Mouse (Mus musculus): ENCODE data around the gene Gabrb2. TPM values are rescaled to one million over a fixed set of nuclear protein-coding genes. Genes with fewer than 3 reads are reported as not detected.

Gene Gabrb2
- 100 to 1,000 TPM; 122 to 131 TPM for total RNA-seq (2021)

DNA sequence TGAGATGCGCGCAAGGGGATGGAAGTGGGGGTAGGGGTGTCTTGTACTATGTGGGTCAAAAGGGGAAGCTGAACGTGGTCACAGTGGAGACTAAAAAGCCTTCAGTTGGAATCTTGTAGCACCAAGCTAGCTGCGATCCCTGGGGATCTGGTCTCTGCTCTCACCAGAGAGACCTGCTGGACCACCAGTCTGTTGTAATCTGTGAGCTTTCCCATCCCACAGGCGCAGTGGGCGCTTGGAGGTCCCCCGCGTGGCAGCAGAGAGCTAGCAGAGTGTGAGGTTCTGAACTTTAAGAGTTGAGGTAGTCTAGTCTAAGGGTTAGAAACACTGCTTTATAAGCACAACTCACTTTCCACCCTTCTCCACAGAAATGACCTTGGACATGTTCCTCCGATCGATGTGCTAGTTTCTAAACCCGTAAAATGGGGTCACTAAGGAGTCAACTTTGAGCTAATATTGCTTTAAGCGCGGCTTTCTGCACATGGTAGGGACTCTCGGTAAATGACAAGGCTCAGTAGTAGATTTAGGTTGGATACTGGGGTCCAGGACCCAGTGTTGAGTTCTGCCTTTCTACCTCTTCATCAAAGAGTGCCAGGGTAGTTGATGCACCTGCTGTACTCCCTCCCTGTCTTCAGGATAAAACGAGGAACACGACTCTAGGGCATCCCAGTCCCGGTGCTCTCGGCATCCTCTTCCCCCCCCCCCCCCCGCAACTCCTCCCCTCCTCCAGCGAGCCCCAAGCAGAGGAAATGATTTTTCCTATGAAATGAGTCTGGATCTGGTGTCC lies at the start of gene Gabrb2:
Gene Gabrb2, plus strand, starts transcription at position 762 of the 787 bp plus-strand sequence.
- intact Hi-C loops (cut with DNase I): loop anchor here (2.0 kb wide), 1 partner anchor 238 kb away; no protein-coding TSS in a partner anchor
- DNase-seq: peak; percentile 13

GRCm38 (mm10) chr11:42378983-42379382 lies 40.6 kb upstream of the Gabrb2 start:
- no peak for DNase-seq
- intact Hi-C loops (cut with DNase I): no loop called here

DNA sequence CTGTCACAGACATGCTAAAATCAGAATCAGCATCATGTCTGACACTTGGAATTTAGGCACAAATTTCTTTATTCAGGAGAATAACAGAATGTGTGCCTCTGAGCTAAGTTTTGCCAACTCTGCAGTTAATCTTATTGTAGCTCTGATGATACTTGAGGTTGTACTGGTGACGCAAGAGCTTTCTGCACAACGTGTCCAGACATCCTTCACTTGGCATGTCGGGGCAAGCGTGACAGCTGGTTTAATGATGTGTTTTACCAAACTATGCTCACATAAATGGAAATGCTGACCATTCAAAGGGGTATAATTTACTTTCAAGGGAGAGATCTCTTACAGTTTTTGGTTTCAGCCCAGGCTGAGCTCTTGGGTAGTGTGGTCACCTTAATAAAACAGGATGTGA lies 33.1 kb upstream of the Gabrb2 start:
- DNase-seq: no peak
- intact Hi-C loops (cut with DNase I): no loop called here

DNA sequence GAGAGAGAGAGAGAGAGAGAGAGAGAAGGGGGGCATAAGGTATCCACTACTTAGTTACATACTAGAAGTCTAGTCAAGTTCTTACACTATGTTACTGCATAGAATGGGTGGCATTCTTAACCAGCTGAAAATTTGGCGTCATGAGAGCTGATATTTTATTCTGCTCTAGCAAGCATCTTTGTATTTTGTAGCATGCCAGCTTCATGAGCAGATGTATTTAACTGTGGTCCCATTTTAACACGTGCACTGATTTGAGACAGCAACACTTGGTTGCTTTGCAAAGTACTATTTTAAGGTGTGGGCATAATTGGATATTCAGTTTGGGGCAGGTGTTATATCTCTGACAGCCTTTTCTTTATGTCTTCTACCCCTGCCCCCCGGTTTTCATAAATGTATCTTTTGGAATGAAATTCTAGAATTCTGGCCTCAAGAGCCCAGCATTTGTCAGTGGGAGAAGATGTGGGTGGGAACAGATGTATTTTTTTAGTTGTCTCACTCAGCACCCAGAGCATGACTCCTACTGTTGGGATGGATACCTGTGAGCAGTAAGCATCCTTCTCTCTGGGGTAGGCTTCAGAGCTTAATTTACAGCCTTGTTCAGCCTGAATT lies 28.8 kb upstream of the Gabrb2 start:
- intact Hi-C loops (cut with DNase I): no loop called here
- DNase-seq: no peak

DNA sequence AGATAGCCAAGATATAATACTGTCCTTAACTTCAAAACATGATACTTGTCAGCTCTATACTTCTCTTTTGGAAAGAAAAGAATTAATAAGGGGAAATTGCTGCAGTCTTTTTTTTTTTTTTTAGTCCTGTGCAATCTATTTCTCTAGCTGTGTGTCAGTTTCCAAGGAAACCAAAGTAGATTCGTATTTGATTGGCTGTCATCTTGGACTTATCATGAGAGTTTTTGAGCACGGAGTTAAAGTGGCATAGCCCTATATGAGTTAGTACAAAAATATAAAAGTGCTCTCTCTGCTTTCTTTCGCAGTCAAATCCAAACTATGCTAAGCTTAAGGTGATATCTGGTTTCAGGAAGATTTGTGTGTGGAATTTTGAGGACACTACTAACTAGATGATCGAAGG lies 26.1 kb upstream of the Gabrb2 start:
- intact Hi-C loops (cut with DNase I): no loop called here
- no peak for DNase-seq

GRCm38 (mm10) chr11:42419791-42420633 lies 455 bp downstream of the Gabrb2 start:
- peak; percentile 68 for DNase-seq
- intact Hi-C loops (cut with DNase I): loop anchor here (2.0 to 10.0 kb wide), 5 partner anchors 239 to 1635 kb away; no protein-coding TSS in a partner anchor

DNA sequence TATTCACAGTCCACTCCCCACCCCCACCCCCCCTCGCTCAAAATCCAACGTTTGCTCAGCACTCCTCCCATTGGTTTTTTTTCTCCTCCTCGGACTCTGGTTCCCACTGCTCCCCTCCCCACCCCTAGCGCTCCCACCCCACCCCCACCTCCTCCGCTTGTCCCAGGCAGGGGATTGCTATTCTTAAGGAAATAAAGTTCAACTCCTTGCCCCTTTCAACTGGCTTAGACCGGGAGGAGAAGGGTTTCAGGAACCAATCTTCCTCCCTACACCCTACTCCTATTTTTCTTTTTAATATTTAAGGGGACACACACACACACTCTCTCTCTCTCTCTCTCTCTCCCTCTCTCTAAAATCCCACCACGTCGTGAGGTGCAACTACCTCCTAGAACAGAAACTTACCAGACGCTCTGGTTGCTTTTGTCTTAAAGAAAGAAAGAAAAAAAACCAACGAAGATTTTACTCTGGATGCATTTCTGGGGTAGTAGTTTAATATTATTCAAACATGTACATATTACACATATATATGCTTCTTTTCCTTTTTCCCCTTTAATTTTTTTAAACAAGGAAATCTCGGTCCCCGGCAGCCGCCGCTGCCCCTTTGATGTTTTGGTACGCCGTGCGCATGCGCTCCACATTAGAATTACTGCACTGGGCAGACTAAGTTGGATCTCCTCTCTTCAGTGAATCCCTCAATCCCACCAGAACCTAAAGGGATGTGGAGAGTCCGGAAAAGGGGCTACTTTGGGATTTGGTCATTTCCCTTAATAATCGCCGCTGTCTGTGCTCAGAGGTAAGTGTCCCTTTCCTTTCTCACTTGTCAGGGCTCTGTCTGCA lies 1.3 kb downstream of the Gabrb2 start:
- intact Hi-C loops (cut with DNase I): loop anchor here (5.0 to 10.0 kb wide), 4 partner anchors 844 to 1636 kb away; no protein-coding TSS in a partner anchor
- peak; percentile 71 for DNase-seq

- intact Hi-C loops (cut with DNase I): loop anchor here (5.0 to 10.0 kb wide), 4 partner anchors 842 to 1638 kb away; no protein-coding TSS in a partner anchor
Measured at GRCm38 (mm10) chr11:42423231-42423630, 3.7 kb downstream of the Gabrb2 start.

GRCm38 (mm10) chr11:42431495-42431894 lies 11.9 kb downstream of the Gabrb2 start:
- intact Hi-C loops (cut with DNase I): no loop called here
- no peak for DNase-seq

More at GRCm38 (mm10) chr11:42423231-42423630, 3.7 kb downstream of the Gabrb2 start:
- DNase-seq: peak; percentile 69

DNA sequence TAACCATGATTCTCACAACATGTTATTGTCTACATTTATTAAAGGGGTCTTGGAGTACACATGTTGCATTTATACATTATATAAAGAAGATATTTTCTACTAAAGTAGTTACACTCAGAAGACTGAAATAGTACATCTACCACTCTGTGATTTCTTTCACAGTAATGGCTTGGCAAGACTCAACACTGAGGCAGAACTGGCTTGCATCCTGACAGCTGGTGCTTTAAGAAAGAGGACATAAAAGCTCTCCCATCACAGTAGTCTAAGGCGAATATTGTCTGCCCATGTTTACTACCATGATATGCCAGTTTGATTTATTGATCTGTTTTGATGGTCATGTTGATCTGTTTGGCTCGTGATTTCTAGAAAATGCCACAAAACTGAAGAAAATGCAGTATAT lies 19.4 kb downstream of the Gabrb2 start:
- no peak for DNase-seq
- intact Hi-C loops (cut with DNase I): no loop called here

DNA sequence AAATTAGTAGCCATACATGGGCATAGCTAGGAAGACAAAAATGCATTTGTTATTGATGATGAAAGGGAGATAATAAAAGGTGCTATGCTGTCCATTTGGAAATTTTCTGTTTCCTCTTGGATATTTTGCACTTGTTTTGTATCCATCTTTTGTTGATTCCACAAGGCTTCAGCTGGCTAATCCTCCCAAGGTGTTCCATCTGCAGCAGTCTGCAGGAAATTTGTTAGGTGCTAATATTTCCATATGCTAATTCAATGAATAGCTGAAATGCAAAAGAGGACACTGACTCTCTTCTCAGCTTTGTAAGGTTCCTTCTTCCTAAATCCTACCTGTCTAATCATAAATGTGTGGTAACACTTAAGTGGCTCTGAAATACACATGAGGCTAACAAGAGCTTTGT lies 24.1 kb downstream of the Gabrb2 start:
- no peak for DNase-seq

DNA sequence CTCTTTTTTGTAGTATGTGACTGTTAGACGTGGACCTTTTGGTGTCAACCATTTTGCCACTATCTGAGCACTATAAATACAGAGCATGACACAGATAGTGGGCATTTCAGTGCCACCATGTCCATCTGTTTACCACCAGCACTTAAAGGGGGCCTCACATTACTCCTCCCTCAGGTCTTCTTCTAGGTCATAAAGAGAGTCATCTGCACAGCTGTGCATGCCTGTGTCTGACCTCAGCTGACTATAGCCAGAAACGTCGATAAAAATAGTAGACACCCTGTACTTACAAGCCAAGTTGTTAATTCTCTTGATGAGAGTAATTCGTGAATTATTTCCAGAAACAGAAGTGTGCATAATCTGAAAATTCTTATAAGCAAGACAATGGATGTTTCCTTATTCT lies 29.4 kb downstream of the Gabrb2 start:
- intact Hi-C loops (cut with DNase I): no loop called here
- DNase-seq: no peak

More for the DNA sequence above, 24.1 kb downstream of the Gabrb2 start:
- intact Hi-C loops (cut with DNase I): no loop called here

- intact Hi-C loops (cut with DNase I): no loop called here
- DNase-seq: no peak
Measured at GRCm38 (mm10) chr11:42464136-42464535, 44.6 kb downstream of the Gabrb2 start.

GRCm38 (mm10) chr11:42468381-42468780 lies 48.8 kb downstream of the Gabrb2 start:
- intact Hi-C loops (cut with DNase I): no loop called here
- DNase-seq: peak; percentile 6

DNA sequence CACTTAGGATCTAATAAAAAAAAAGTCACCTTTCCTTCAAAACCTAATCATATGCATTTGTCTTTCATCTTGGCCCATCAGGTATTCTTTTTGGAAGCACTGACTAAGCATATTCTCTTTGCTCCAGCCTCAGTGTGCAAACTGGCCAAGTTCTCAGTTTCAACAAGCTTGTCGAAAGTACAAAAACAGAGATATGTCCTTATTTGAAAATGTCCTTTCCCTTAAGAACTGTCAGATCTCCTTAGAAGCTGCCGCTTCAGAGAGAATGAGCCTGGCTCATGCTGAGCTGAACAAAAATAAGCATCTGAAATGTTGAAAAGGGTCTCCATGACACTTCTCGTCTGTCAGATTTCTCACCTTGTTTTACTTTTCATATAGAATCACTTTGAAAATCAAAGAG lies 55.0 kb downstream of the Gabrb2 start:
- intact Hi-C loops (cut with DNase I): no loop called here
- no peak for DNase-seq

DNA sequence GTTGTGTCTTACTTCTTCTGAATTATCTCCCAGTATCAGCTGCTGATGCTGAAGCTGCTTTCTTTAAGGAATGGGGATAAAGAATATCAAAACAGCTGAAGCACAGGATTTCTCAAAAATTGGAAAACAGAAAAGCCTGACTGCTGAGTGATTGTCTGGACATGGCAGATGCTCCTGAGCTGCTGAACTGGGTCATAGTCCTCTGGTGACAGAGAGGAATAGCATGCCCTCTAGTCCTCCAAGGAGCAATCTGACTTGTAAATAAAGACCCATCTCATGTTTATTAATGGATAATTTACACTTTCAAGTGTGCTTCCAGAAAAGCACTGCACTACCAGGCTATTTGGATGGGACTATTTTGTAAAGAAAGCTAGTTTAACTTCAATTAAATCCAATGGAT lies 68.1 kb downstream of the Gabrb2 start:
- intact Hi-C loops (cut with DNase I): no loop called here
- no peak for DNase-seq

DNA sequence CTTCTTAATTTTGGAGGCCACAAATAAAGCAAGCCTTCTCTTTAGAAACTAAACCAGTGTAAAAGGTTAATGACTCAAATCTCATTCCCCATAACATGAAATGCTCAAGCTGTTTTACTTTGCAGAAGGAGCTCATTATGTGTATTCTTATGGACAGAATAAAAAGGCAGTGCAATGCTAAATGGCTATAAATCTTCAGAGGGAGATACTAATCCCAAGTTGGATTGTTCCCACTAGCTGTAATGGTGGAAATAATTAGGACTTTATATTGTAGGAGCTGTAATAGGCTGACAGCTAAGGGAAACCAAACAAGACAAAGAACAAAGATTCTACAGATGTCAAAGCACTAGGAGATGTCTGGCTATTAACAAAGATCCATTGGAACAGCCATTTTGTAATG lies 81.6 kb downstream of the Gabrb2 start:
- intact Hi-C loops (cut with DNase I): no loop called here
- DNase-seq: no peak

DNA sequence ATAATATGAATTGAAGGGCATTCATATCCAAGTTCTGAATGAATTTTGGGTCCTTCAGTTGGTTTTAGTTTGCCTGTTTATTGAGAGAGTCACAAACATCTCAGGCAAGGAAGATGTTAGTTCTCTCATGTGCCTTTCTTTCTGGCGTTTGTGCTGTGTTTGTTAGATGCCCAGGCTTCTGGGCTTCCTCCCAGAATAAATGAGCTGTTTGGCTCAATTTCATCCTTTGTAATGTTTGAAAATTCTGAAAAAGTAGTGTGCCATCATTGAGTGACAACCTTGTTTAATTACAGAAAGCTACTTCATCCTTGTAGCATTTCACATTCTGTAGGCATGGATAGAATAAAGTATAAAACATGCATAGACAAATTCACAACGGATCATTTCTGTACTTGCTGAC lies 85.9 kb downstream of the Gabrb2 start:
- intact Hi-C loops (cut with DNase I): no loop called here
- no peak for DNase-seq

GRCm38 (mm10) chr11:42505911-42506310 lies 86.4 kb downstream of the Gabrb2 start:
- peak; percentile 2 for DNase-seq
- intact Hi-C loops (cut with DNase I): no loop called here

DNA sequence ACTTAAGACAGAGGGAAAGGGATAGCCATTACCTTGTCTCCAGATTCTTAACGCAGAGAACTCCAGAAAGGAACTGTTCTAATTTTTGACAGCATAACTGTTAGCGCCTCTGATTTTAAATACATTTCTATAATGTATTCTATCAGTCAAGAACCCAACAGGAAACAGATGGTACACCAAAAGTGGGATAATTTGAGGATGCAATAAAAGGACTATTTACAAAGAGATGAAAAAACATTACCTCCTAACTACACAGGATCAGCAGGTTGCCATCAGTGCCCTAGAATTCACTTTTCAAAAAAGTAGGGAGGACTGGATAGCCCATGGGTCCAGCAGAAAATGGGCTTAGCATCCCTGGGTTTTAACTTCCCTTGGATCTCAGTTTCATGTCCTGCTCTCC lies 102.4 kb downstream of the Gabrb2 start:
- no peak for DNase-seq
- intact Hi-C loops (cut with DNase I): no loop called here
